Mouse (Mus musculus) kidney, postnatal 25 days (tissue): ENCODE data around the gene Acvrl1.
A peak's percentile ranks its signal among the peaks of the same experiment; 100 is the strongest.

Experiments used
- DNase-seq, 2 experiments: peaks; one replicate each; pipeline ENCODE4 v3.0.0; 2021; ENCODE audit warnings: mixed read lengths in 2 of 2

The Acvrl1 gene

GRCm38 (mm10) chr15:101142672-101143071 lies 14.3 kb downstream of the Acvrl1 start:
- DNase-seq, result peak in 1 of 2 experiments; percentile 43

- DNase-seq, result peak; percentile 63 to 74
Observed at GRCm38 (mm10) chr15:101143494-101143893, 15.2 kb downstream of the Acvrl1 start.

GRCm38 (mm10) chr15:101144176-101144575 lies 15.9 kb downstream of the Acvrl1 start:
- DNase-seq, result peak in 1 of 2 experiments; percentile 63

GRCm38 (mm10) chr15:101144779-101145178 lies 16.5 kb downstream of the Acvrl1 start:
- DNase-seq, result peak; percentile 66 to 84

- DNase-seq, result peak; percentile 98 to 99
Observed at GRCm38 (mm10) chr15:101145424-101146099, 17.2 kb downstream of the Acvrl1 start.

- DNase-seq, result peak in 1 of 2 experiments; percentile 55
Observed at GRCm38 (mm10) chr15:101146100-101146965, 18.0 kb downstream of the Acvrl1 start.

GRCm38 (mm10) chr15:101147115-101147909 lies 19.0 kb downstream of the Acvrl1 start:
- peak in 1 of 2 experiments; percentile 39 for DNase-seq

GRCm38 (mm10) chr15:101147910-101148273 lies 19.6 kb downstream of the Acvrl1 start:
- DNase-seq, result peak in 1 of 2 experiments; percentile 57

- DNase-seq, result no peak
Observed at GRCm38 (mm10) chr15:101148604-101149003, 20.3 kb downstream of the Acvrl1 start.

GRCm38 (mm10) chr15:101151409-101152261 lies 23.3 kb downstream of the Acvrl1 start:
- peak in 1 of 2 experiments; percentile 27 for DNase-seq

GRCm38 (mm10) chr15:101154700-101155616 lies 26.6 kb downstream of the Acvrl1 start:
- peak in 1 of 2 experiments; percentile 26 for DNase-seq

GRCm38 (mm10) chr15:101160128-101160527 lies 31.8 kb downstream of the Acvrl1 start:
- DNase-seq, result no peak

- DNase-seq, result peak in 1 of 2 experiments; percentile 30
Observed at GRCm38 (mm10) chr15:101160591-101160990, 32.3 kb downstream of the Acvrl1 start.

- peak in 1 of 2 experiments; percentile 32 for DNase-seq
Observed at GRCm38 (mm10) chr15:101161534-101161933, 33.2 kb downstream of the Acvrl1 start.

- peak in 1 of 2 experiments; percentile 45 for DNase-seq
Observed at GRCm38 (mm10) chr15:101163056-101163458, 34.7 kb downstream of the Acvrl1 start.

GRCm38 (mm10) chr15:101163854-101164253 lies 35.5 kb downstream of the Acvrl1 start:
- DNase-seq, result peak in 1 of 2 experiments; percentile 57

- DNase-seq, result peak; percentile 67 to 74
Observed at GRCm38 (mm10) chr15:101164291-101164690, 36.0 kb downstream of the Acvrl1 start.

GRCm38 (mm10) chr15:101165658-101166437 lies 37.5 kb downstream of the Acvrl1 start:
- DNase-seq, result peak; percentile 76 to 89

GRCm38 (mm10) chr15:101167553-101167952 lies 39.2 kb downstream of the Acvrl1 start:
- DNase-seq, result peak in 1 of 2 experiments; percentile 54

- no peak for DNase-seq
Observed at GRCm38 (mm10) chr15:101169910-101170309, 41.6 kb downstream of the Acvrl1 start.
